Mouse (Mus musculus) c-Kit-negative CD71-positive TER-119-positive erythroid progenitor cells, embryonic 14.5 days (primary cell): ENCODE results near the gene Afap1l2.

Source experiments
- DNase-seq: peaks from one replicate; pipeline ENCODE4 v3.0.0-alpha.2; 2013; ENCODE audit warnings: low read depth, low spot score

Gene Afap1l2

DNA sequence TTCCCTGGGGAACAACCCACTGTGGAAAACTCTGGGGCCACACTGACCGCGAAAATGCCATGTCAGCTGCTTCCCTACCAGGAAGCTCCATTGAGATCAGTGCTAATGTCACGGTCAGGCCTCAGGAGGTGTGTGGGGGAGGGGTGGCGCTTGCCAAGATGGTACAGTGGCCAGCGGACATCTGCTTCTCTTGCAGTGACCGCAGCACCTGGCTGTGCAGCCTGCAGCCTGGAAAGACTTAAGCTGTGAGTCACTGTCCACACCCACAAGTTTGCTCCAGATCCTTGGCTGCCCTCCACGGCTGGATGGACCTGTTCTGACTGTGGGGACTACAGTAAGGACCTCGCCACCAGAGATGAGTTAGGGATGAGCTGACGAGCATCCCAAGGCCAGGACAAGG lies 68.2 kb downstream of the Afap1l2 start:
- DNase-seq: no peak

DNA sequence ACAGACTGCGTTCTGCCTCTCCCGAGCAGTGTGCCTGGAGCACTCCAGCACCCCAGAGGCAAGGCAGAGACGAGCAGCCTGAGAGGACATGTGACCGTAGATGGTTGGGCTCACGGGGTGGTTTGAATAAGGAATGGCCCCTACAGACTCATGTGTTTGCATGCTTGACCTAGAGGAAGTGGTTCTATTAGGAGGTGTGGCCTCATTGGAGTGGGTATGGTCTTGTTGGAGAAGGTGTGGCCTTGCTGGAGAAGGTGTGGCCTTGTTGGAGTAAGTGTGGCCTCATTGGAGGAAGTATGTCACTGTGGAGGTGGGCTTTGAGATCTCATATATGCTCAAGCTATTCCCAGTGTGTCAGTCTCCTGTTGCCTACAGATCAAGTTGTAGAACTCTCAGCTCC lies 70.1 kb downstream of the Afap1l2 start:
- no peak for DNase-seq

DNA sequence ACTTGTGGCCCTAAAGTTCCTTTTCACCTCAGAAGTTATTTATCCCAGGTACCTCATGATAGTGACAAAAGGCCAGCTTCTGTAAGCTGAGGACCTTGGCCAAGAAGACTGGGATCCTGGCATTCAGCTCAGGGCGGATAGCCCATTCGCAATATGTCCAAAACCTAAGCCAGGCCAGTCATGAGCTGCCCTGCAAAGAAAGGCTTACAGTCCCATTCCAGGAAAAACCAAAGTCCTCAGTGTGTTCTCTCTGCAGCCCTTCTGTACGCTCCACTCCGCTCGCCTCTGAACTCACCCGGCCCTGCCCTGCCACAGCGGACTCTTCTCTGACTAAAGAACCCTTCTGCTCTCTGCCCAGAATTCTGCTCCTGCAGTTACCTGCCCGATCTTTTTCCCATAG lies 71.8 kb downstream of the Afap1l2 start:
- no peak for DNase-seq

DNA sequence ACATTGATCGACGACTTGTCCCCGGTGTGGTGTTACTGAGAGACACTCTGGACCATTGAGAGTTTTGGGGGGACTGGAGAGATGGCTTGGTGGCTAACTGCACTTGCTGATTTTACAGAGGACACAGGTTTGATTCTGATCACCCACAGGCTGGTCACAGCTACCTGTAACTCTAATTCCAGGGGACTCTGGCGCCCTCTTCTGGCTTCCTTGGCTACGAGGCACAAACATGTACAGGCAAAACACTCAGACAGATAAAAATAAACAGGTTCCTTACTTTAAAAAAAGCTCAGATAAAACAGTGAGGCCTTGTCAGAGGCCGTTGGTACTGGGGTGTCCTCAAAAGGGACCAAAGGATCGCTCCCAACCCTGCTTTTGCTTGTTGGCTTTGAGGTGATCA lies 72.3 kb downstream of the Afap1l2 start:
- DNase-seq: no peak

GRCm38 (mm10) chr19:56935111-56935510 lies 72.9 kb downstream of the Afap1l2 start:
- no peak for DNase-seq

GRCm38 (mm10) chr19:56933800-56934199 lies 74.2 kb downstream of the Afap1l2 start:
- no peak for DNase-seq

DNA sequence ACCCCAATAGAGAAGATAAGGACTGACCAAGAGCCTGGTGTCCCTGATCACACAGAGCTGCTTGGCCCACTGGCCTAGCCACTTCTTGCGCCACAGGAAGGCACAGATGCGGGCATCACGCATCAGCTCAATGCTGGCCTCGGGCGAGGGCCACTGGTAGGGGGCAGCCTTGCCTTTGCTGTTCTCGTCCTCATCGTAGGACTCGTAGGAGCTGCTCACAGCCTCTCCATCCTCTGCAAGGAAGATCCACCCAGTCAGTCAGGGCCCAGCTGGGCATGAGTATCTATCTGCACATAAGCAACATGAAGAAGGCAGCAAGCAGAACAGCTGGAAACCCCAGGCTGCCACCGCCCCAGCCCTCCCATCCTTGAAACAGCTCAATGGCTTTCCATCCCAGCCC lies 78.0 kb downstream of the Afap1l2 start:
- DNase-seq: no peak

DNA sequence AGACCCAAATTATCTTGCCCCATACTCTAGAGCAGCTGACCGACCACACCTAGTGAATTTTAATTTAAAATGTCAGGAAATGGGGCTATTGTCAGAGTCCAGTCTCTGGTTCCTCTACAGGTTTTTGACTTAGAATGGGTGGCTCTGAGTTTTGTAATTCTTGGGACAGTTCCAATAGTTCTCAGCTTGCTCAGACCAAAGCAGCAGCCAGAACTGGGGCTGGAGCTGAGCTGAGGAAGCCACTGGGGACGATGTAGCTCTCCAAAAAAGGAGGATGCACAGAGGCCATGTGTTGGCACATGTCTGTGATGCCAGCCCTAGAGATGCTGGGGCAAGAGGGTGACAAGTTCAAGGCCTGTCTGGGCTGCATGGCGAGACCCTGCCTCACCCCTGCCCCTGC lies 78.6 kb downstream of the Afap1l2 start:
- no peak for DNase-seq

GRCm38 (mm10) chr19:56921744-56922143 lies 86.3 kb downstream of the Afap1l2 start:
- no peak for DNase-seq

- DNase-seq: no peak
Observed at GRCm38 (mm10) chr19:56920232-56920631, 87.8 kb downstream of the Afap1l2 start.

- peak; percentile 9 for DNase-seq
Observed at GRCm38 (mm10) chr19:56919628-56920027, 88.4 kb downstream of the Afap1l2 start.

DNA sequence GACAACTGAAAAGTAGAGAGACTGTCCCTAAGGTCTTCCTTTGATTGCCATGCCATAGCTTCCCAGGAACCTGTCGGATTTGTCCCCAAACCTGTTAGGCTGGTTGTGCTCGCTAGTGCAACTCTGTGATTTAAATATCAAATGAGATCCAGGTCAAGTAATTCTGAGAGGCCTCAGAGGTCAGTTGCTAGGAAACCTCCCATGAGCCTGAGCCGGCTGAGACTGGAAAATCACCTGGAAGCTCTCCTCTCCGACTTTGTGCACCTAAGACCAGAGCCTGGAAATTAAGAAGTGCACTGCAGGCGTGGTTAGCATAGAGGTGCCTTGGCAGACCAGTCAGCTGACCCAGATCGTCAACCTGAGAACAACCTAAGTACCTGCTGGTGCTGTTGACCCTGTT lies 92.9 kb downstream of the Afap1l2 start:
- no peak for DNase-seq

- DNase-seq: no peak
Observed at GRCm38 (mm10) chr19:56914658-56915057, 93.4 kb downstream of the Afap1l2 start.

GRCm38 (mm10) chr19:56913761-56914160 lies 94.3 kb downstream of the Afap1l2 start:
- DNase-seq: no peak

DNA sequence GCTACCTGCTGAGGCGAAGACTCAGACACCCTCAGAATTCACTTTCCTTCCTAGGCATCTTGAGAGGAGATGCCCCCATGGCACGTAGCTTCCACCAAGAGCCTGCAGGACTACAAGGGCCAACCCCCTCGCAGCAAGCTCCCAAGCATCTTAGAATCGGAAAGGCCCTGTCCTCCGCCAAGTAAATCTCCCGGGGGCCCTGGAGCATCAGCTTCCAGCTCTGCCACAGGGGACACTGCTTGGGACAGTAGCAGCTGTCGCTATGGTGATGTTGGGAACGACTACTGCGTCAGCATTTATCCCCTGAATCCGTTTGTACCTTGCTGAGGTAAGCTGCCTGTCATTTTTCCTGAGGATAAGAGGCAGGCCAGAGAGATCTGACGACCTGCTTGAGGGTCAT lies 97.5 kb downstream of the Afap1l2 start:
- no peak for DNase-seq

GRCm38 (mm10) chr19:56908472-56909270 lies 99.4 kb downstream of the Afap1l2 start:
- DNase-seq: no peak

DNA sequence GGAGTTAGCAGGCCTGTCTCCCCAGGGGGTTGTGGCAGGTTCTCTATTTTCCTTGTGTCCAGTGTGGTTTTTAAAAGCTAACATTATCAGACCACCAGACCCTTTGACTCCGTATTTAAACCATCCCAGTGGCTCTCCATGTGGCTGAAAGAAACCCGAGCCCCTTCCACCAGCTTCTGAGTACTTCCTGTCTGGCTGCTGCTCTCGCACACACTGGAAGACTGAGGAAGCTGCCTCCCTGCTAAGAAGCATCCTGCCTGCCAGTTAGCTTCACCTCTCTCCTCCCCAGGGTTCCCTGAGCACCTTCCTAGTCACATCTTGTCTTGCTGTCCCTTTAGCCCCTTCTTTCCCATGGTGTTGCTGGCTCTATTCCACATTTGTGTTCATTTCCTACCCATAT lies 100.2 kb downstream of the Afap1l2 start:
- DNase-seq: no peak

- DNase-seq: no peak
Observed at GRCm38 (mm10) chr19:56905395-56905794, 102.6 kb downstream of the Afap1l2 start.

DNA sequence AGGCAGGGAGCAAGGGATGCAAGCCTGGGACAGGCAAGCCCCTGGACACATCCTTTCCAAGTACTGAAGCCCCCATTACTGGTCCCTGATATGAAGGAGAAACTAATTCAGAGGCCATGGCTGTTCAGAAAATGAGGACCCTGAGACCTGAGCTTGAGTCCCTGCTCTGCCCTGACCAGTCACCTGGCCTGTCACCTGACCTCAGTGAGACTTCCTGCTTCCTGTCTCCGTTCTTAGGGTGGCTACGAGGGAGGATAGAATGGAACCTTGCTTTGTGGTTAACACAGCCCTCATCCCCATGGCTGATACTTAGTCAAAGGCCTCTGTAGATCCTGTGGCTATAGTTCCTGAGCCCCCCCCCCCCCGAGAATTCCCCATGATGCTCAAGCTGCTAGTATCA lies 103.9 kb downstream of the Afap1l2 start:
- no peak for DNase-seq

GRCm38 (mm10) chr19:56897654-56898053 lies 110.4 kb downstream of the Afap1l2 start:
- no peak for DNase-seq

- DNase-seq: no peak
Observed at GRCm38 (mm10) chr19:56893326-56893725, 114.7 kb downstream of the Afap1l2 start.

DNA sequence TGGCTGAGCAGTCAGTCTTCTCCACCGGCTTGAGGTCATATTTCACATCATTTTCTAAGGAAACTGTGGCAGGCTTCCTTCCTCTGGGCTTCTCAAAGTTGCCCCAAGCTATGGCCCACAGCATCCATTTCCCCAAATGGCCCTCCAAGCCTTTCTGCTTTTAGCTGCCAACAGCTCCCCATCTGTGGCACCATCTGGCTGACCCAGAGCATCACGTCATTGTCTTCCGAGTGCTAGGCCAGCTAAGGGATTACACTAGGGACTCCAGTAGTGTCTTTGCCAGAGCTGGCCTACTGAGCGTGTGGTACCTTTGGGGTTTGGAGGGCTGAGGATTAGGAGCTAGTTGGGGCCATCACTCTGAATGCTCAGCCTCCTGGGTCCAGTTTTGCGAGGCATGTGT lies 115.4 kb downstream of the Afap1l2 start:
- DNase-seq: no peak

GRCm38 (mm10) chr19:56891438-56891837 lies 116.6 kb downstream of the Afap1l2 start:
- no peak for DNase-seq

GRCm38 (mm10) chr19:56888654-56889053 lies 119.4 kb downstream of the Afap1l2 start:
- DNase-seq: no peak
